Mouse (Mus musculus): ENCODE results near the gene Rsu1.
"Not testable (repeated sequence)": the region's sequence is repeated elsewhere in the genome, so short reads cannot be mapped to it uniquely, and the experiment has no call there.

Rsu1 gene

DNA sequence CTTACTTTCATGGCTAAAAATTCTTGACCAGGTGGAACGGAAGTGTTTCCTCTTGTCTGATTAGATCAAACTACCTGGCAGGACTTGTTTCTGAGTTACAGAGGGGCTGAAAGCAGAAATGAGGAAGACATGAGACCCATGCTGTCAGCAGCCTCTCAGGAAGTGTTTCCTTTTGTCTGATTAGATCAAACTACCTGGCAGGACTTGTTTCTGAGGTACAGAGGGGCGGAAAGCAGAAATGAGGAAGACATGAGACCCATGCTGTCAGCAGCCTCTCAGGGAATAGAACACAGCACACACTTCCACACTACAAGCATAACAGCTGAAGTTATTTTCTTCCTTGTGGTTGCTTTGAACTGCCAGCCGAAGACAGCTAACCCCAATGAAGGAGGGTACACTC, 46.7 kb downstream of the Rsu1 start:
- DNase-seq (ENCODE audit: low read depth, low spot score): no peak

DNA sequence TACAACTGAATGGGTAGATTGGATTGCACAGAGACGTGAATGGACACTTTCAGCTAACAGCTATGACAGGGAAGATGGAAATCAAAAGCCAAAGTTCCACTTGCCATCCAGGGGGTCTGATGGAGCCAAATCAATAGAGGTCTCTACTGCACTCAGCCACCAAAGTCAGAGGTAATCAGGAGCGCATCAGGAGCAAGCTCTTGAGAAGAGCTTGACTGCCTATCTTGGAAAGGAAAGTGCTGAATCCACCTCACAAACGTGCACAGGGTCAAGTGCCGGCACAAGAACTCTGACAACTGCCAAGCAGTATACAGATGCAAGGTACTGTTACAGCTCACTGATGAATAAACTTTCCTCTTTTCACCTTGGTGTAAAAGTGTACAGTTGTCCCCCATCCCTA, 47.8 kb downstream of the Rsu1 start:
- DNase-seq (ENCODE audit: low read depth, low spot score): no peak

DNA sequence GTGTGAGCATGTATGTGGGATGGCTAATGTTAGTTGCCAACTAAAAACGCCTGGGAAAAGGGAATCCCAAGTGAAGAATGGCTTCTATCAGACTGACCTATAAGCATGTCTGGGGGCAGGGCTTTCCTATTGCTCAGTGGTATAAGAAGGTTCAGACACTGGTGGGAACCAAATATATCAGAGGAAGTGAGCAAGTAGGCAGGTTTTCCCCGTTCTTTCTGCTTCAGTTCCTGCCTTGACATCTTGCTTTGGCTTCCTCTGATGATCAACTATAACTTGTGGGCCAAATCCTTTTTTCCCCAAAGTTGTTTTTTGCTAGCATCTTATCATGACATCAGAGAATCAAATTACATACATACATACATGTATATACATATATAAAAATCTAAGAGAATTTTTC, 51.1 kb downstream of the Rsu1 start:
- no peak for DNase-seq (ENCODE audit: low read depth, low spot score)

DNA sequence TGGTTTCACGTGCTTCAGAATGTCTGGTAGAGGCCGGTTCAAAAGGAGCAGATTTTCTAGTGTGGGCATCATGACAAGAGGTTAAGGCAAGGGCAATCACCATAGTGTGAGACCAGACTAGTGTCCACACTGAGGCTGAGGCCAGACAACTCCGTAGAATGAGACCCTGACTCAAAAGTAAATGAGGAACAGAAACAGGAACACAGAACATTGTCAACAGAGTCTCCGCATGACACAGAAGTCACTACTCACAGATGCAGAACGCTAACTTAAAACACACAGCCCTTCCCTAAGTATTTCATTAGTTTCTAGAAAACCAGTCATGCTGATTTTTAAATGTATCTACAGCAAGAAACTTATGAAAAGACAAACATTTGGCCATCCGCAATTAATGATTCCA, 53.1 kb downstream of the Rsu1 start:
- no peak for DNase-seq (ENCODE audit: low read depth, low spot score)

DNA sequence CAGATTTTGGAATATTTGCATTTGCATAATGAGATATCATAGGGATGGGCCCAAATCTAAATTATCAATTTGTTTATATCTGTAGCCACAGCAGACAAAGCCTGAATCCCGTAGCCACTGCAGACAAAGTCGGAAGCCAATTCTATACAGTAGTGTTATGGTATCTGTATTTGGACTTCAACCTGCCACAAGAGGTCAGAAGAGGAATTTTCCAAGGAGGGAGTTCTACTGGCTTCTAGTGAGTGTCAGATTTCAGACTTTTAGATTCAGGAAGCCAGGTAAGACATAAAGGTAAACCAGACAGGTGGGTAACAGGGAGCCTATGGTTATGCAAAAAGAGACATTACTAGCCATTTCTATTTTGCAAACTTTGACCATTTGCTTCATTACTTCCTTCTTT, 64.4 kb downstream of the Rsu1 start:
- no peak for DNase-seq (ENCODE audit: low read depth, low spot score)

DNA sequence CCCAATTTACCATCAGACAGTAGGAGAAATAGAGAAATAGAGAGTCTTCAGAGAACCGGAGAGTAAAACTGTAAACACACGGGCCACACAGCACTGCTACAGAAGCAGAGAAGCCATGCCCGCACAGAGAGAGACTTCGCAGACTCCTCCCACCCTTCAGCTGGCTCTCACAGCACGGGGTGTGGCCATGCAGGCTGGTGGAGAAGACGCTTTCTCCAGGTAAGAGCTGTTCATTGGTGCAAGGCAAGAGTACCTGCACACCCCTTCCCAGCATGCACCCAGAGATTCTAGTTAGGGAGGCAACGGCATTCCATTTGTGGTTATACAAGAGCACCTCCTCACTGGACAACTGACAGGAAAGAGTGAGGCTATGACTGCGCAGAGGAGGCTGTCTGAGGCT, 64.8 kb downstream of the Rsu1 start:
- no peak for DNase-seq (ENCODE audit: low read depth, low spot score)

DNA sequence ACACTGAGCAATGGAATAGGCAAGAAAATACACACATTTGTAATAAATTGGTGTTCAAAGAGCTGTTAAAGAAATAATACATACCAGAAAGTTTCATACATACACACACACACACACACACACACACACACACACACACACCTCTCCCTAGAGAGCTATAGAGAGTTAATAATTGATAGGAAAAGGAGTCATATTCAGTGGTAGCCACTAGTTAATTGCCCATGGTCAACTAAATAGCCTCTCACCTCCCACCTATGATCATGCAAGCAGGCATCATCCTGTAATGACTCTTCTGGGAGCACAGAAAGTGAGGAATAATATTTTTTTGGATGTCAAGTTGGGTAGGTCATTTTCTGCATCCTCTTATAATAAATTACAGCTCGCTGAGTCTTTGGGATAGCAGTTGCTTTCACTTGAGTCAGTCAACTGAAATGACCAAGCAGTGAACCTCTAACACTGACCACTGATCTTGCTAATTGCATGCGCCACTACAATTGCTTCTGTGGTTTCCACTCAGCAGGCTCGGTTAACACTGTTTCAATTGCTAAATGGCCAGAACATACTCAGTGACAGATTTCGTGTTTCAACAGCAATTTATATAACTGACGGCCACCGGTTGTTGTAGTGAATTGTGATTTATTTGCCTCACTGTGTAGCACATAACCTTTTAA, 68.3 kb downstream of the Rsu1 start:
- no peak for DNase-seq (ENCODE audit: low read depth, low spot score)

DNA sequence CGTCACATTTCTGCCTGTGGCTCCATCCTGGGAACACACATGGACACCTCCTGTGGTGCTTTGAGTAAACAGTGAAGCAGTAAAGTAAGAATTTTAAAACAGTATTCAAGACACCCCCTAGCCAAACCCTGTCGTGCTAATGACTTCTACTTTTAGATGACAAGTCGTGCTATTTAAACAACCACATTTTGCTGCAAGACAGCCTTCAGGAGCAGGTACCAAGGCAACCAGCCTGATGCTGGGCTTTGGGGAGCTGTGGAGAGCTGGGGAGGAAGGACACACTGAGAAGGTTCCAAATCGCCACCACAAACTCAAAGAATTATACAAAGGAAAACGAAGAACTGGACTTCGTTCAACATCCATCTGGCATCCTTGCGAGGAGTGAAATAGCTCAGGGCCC, 71.5 kb downstream of the Rsu1 start:
- peak; percentile 73 for DNase-seq (ENCODE audit: low read depth, low spot score)

DNA sequence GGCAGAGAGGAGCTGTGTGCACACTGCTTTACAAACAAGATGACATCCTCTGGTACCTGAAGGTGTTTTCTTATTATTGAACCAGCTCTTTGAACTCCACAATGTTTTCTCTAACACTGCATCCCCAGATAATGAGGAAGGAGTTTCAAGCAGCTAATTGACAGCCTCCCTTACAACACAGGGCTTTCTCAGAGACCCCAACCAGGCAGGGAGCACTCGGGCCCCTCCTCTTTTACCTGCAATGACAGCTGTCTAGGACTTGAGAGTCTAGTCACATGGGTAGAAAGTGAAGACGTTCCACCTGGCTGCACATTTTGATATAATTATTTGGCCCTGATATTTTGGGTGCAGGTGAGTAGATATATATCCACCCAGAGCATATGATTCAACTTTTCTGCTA, 72.2 kb downstream of the Rsu1 start:
- DNase-seq (ENCODE audit: low read depth, low spot score): no peak

DNA sequence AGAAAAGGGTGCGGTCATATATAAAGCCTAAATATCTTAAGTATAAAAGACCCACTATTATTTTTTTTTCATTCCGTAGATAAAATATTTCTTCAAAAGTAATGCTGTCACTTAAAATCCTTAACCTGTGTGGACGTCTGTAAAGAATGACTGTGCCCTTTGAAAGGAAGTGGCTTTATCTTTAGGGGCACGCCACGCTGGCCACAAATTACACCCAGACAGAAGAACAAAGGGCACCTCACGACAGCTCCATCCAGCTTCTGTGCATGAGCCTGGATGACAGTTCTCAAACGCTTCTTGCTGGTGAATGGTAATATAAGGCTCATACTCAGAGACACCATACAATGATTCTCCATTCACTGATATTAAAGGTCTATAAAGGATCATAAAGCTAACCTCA, 75.7 kb downstream of the Rsu1 start:
- DNase-seq (ENCODE audit: low read depth, low spot score): no peak

DNA sequence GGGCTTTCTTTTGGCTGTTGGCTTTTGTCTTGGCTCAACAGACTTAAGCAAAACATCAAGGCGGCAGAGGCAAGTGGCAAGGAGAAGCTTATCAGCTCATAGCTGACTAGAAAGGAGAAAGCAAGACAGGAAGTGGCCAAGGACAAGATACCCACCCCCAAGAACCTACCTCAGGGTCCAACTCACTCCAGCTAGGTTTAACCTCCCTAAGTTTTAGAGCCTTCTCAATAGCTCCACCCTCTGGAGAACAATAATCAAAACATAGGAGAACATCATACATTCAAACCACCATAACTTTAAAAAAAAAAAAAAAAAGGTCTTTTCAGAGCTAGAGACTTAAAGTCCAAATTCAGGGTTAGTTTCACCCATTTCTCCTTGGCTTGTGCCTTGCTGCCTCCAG, 79.1 kb downstream of the Rsu1 start:
- peak; percentile 12 for DNase-seq (ENCODE audit: low read depth, low spot score)

DNA sequence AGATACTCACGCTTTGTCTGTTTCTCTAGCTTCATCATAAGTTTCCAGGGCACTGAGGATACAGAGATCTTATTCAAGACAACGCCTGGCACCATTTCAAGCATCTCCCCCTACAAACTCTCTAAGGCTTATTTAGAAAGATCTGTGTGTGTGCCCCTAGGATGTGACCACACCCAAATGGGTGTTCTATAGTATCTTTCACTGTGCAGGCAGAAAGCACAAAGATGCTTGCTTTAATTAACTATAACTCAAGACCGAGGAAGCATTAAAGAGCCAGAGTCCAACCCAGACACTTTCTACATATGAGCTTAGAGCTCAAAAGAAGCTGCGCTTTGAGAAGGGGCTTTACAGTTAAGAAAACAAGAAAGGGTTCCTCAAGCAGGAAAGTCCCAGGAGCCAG, 80.4 kb downstream of the Rsu1 start:
- DNase-seq (ENCODE audit: low read depth, low spot score): no peak

DNA sequence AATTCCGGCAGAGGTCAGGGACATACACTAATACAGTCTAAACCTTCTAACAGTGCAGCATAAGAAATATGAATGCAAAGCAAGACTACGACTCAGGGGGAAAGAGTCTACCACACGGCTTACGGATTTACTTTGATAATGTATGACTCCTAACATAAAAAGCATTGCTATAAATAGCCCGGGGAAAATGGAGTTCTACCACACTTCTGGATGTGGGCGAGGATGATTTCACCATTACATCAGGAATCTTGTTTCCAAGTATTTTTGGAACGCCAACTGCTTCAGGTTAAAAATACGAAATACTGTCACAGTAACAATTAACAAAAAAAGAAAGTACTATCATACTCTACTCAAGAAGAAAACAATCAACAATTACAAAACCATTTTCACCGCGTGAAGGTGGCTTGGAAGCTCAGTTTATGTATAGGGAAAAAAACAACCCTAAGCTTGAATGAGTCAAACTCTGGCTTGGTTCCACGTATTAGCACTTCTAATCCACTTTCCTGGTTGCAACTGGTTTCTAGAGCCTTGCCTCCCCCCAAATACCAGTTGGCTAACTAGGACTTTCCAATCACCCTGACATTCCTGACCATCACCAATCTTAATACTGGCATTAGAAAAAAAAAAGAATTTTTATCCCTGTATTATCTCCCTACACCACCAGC, 82.3 kb downstream of the Rsu1 start:
- peak; percentile 86 for DNase-seq (ENCODE audit: low read depth, low spot score)

DNA sequence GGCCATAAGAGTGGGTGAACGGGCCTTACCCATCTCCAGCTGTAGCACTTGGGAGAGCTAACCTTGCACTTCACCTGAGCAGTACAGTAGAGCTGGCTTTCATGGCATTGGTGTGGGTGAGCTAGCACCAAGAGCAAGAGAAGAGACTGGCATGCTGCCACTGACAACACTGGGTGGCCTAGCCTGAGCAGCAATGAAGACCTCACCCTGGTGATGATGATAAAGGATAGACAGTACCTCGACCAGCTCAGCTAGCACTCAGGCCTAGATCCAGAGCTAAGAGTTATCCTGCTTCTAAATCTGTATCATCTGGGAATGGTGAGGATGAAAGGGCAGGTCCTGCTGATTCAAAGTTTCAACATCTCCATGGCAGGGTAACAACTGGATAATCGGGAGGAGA, 88.1 kb downstream of the Rsu1 start:
- DNase-seq (ENCODE audit: low read depth, low spot score): no peak

DNA sequence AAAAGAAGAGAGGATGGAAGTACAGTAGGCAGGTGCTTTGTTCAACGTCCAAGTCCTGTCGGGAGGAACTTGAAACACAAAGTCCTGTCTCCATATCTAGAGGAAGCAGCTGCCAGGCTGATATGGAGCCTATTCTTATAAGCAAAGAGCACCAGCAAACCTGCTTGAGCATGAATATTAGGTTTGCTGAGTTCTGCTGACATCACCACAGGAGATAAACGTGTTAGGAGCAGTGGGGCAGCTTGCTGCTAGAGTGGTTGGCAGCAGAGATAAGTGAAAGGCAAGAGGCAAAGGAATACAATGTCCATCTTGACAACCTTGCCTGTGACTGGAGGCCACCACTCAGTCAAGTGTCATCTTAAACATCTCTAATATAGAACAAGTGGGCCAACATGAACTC, 89.3 kb downstream of the Rsu1 start:
- DNase-seq (ENCODE audit: low read depth, low spot score): not testable (repeated sequence)

DNA sequence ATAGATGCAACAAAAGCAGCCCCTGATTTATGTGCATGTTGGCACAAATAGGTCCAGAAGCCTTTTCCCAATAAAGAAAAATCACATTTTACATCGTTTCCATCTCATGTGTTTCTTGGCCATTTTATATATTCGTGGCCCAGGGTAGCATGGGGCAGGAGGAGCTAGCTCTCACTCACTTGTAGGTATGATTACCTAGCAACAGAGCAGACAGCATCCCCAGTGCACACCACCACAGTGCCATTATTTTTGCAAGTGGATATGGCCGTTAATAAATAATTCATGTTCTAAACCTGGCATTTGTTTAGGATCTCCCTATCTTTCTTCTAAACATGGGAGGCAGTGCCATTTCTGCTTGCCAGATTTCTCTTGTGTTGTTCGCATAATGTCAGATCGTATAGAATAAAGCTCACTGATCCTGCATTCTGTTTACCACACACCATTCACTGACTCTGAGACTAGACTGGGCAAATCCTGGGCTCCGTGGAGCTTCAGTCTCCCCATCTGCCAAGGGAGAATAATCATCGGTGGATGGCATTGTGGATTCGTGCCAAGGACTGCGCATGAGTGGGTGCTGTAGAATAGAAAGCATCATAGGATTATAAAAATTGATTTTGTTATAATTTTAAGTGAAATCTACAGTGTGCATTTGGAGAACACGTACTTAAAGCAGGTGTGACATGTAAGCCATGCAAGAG, 93.4 kb downstream of the Rsu1 start:
- DNase-seq (ENCODE audit: low read depth, low spot score): peak; percentile 73

DNA sequence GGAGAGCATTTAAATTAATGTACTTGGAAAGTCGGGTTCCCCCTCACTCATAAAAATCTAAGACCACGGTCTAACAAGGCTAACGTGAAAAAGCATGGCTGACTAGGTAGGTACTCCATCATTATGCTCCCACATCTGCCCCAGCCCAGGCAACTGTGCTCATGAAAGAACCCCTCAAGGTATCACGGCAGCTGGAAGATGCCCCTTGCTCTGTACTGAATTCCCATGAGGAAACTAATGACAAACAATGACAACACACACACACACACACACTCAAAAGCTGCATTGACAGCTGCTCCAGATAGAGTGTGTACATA, 95.0 kb downstream of the Rsu1 start:
- no peak for DNase-seq (ENCODE audit: low read depth, low spot score)

DNA sequence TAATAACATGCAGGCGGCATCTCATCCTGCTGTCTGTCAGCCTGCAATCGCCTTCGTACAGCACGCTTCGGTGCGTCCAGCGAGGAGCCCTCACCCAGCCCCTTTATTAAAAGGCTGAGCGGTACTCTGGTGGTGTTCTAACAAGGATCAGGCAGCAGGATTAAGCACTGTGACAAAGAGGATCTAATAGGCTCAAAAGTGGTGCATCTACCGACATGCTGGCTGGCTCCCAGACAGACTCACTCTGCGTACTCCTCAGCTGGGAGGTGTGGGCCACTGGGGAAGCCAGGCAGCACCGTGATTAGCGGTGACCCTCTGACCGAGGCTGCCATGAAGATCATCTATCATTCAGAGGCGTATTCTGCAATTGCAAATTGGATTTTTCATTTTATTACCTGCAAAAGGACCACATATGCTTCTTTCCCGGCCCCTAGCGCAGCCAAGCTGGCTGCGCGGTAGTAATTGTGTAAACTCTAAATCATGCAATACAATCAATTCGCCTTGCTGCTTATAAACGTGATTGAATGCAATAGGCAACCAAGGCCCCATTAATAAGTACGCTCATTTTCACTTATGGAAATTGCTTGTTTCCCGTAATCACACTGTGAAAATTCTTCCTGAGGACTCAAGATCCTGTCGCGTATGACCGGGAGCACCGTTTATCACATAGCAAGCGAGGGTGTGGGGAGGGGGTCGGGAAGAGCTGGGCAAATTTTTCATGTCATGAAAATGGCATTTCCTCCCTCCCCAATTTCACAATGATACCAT, 95.5 kb downstream of the Rsu1 start:
- DNase-seq (ENCODE audit: low read depth, low spot score): no peak

DNA sequence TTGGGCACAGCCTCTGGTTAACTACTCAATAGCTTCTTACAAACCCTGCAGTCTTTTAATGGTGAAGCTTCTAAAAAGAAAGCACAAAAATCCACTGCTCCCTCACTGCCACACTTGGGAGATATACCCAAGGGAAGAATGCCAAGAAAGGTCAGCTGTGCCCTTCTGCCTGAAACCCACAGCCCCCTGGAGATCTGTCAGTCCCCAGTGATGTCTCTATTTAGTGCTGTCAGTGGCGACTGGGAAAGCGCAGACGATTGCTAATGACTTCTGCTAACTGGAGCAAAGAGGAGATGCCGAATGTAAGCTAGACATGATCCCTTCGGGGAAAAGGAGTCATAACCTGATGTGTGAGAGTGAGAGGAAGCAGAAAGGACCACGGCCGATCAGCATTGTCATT, 96.8 kb downstream of the Rsu1 start:
- DNase-seq (ENCODE audit: low read depth, low spot score): no peak

DNA sequence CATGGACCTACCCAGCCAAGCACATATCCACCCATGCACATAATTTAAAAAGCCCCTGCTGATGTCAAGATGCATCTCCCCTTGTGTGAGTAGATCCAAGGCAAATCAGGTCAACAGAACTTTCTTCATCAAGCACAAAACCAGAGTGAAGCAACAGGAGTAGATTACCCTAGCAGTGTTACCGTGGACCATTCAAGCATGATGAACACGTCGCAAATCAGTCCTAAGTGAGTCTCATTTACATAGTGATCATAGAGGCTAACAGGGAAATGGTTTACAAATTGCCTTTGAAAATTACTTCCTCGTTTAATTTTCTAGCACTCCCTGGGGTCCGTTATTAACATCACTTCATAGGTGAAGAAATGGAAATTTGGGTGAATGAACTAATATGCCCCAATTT, 100.6 kb downstream of the Rsu1 start:
- no peak for DNase-seq (ENCODE audit: low read depth, low spot score)

DNA sequence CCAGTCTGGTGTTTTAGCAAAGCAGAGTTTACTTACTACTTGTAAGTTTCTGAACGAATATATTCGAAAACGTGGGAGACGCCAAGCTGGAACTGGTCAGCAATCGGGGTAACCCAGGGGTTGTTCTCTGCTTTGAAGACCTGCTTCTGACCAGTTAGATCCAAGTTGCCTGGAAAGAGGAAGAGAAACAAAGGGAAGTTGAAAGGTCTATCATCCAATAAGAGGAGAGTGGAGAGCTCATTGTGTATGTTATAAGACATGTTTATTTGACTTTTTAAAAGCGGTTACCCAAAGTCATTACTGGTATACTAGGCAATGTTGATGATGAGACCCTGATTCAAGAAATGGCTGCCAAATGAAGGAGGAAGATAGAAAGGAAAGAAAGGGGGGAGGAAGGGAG, 101.3 kb downstream of the Rsu1 start:
- DNase-seq (ENCODE audit: low read depth, low spot score): no peak

DNA sequence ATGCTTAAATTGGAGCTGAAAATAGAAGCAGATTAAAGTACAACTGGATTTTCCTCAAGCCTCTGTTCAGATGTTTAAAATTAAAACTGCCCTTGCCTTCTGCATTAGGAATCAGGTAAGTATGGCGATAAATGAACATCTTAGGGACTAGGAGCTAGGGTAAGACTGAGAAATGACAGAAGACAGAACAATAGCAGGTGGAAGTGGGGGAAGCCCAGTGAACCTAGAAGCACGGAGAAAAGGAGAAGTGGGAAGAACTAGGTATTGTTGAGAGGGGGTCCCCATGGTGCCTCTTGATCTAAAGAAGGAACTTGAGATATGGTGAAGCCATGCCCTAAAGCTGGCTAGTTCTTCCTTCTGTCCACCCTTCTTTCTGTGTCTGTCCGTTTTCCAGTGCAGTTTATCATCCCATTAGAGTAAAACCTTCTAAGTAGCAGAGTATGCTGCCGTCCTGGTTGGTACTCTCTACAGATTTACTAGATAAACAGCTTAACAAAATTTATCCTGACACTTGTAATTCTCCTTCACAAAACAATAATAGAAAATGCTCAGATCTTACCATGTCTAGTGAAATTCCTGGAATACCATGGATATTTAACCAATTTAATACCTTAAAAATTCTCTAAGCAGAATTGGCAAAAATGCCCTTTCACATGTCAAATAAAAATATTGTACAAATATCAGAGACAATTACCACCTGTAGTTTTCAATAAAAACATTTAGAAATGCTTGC, 101.9 kb downstream of the Rsu1 start:
- no peak for DNase-seq (ENCODE audit: low read depth, low spot score)

All from brain, adult 2 months (tissue).